Mouse (Mus musculus): ENCODE results near the gene Oog4.
"Not testable (repeated sequence)": the region's sequence is repeated elsewhere in the genome, so short reads cannot be mapped to it uniquely, and the experiment has no call there.

The Oog4 gene

DNA sequence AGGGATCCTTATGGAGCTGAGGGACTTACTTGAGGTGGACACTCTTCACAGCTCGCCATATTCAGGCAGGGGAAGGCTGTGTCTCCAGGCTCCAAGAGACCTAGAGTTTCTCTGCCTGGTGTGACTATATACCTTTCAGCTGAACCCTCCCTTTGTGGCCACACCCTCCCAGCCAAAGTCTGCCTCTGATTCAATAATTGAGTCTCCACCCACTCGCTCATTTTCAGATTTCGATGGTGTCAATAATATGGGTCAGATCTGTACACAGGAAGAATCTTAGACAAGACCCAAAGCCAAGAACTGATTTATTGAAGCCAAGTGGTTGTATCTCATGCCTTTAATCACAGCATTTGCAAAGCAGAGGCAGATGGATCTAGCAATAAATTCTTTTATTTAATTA, at the start of gene Oog4:
TSS of gene Oog4 (minus strand) at position 101 of the 400 bp plus-strand sequence.
- DNase-seq (ENCODE audit: low spot score): no peak

GRCm38 (mm10) chr4:143426770-143427169, 23.4 kb downstream of the Oog4 start:
- DNase-seq (ENCODE audit: low spot score): not testable (repeated sequence)

DNA sequence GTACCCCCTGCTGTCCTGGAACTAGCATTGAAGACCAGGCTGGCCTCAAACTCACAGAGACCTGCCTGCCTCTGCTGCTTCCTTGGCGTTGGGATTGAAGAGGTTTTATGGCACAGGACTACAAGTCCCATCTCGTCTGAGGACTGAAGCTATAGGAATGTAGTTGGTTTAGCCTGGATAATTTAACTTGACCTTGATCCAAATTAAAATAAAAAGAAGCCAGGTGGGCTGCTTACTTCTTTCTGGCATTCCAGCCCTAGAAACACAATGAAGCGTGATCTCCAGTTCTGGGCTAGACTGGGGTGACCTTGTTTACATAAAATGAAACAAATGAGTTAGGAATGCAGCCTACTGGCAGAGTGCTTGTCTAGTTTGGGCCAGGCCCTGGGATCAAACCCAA, 36.0 kb downstream of the Oog4 start:
- DNase-seq (ENCODE audit: low spot score): no peak

GRCm38 (mm10) chr4:143413621-143414020, 36.5 kb downstream of the Oog4 start:
- DNase-seq (ENCODE audit: low spot score): no peak

DNA sequence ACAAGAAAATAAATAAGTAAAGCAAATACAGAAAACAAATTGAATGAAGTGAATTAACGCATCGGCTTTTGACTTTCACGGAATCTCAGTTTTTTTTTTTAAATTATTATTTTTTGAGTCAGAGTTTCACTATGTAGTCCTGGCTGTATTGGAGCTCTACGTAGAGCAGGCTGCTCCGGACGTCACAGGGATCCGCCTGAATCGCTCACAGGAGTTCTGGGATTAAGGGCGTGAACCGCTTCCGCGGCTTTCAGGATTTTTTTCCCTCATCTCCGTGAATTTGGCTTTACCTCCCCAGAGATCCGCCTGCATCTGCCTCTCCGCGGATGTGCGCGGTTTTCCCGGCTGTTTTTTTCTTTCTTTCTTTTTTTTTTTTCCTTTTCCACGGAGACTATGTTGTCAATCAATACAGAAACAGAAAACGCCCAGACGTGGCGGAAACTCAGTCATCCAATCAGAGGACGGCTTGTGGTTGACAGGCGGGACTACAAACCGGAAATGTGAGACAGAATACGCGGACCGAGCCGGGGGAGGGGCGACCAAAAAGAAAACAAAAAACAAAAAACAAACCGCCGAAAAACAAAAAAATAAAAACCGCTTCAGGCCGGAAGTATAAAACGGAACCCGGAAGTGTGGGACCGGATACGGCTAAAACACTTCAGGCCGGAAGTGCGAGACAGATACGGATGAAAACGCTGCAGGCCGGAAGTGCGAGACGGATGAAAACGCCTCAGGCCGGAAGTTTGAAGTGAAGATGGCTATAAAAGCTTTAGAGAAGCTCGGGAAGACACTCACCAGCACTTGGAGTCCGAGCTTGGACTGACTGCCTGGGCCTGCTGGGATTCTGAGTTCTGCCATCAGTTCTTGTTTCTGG, 37.7 kb downstream of the Oog4 start, which contains the start of gene Pramef8:
TSS of gene Pramef8 (plus strand) at position 208 of the 874 bp plus-strand sequence.
- DNase-seq (ENCODE audit: low spot score): peak; percentile 97

GRCm38 (mm10) chr4:143411566-143412218, 38.4 kb downstream of the Oog4 start:
- peak; percentile 7 for DNase-seq (ENCODE audit: low spot score)

- DNase-seq (ENCODE audit: low spot score): no peak
These were observed 55.9 kb downstream of the Oog4 start, which contains the start of gene Pramel1 for GRCm38 (mm10) chr4:143394181-143394580. Gene Pramel1, plus strand, starts transcription at chr4:143394428.

DNA sequence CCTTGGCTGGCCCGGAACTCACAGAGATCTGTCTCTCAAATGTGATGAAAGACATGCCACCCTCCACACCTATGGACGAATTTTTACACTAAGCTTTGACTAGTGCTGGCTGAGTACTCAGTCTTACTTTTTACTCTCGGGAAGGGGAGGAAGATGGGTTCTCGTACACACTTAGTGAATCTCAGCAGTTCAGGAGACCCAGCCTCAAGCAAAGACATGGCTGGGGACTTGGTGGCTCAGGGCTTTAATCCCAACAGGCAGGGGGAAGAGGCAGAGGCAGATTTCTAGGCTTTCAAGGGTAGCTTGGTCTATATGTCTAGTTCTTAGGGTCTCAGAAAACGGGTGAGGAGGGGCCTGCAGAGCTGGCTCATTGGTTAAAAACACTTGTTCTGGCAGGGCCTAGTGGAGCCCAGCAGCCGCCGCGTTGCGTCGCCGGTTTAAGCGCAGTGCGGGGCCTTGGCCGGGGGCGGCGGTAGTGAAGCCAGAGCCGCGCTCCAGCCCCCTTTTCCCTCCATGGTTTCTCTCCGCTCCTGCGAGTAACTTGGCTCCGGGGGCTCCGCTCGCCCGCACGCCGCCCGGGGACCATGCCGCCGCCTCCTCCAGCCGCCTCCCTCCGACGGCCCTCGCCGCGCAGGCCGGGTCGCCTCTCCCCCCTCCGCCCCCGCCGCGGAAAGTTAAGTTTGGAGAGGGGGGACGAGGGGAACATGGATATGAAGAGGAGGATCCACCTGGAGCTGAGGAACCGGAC, 61.0 kb downstream of the Oog4 start:
- no peak for DNase-seq (ENCODE audit: low spot score)
